Mouse (Mus musculus): ENCODE measurements around the gene 5031410I06Rik.
"Not testable (repeated sequence)": the region's sequence is repeated elsewhere in the genome, so short reads cannot be mapped to it uniquely, and the experiment has no call there.

5031410I06Rik gene

GRCm38 (mm10) chr5:26105262-26105661, at the start of gene 5031410I06Rik:
Gene 5031410I06Rik, minus strand, starts transcription at chr5:26105362.
- CTCF ChIA-PET, POLR2A ChIA-PET: not testable (repeated sequence)

- ChIA-PET POLR2A (no interaction called here), CTCF (interaction anchor here in 1 of 4 experiments (0.6 kb wide), 1 partner anchor 20 kb away, joined by 3 read pairs; no protein-coding TSS in a partner anchor)
Observed at GRCm38 (mm10) chr5:26142891-26143290, 37.7 kb upstream of the 5031410I06Rik start.

GRCm38 (mm10) chr5:26121321-26121720, 16.2 kb upstream of the 5031410I06Rik start, which contains the start of gene Gm10220:
Gene Gm10220, minus strand, starts transcription at chr5:26121421.
- CTCF ChIA-PET, POLR2A ChIA-PET: not testable (repeated sequence)

GRCm38 (mm10) chr5:26089191-26089590, 16.0 kb downstream of the 5031410I06Rik start, which contains the start of gene Gm10471:
Gene Gm10471, minus strand, starts transcription at chr5:26089291.
- POLR2A ChIA-PET, CTCF ChIA-PET: not testable (repeated sequence)

GRCm38 (mm10) chr5:26079023-26079422, 26.1 kb downstream of the 5031410I06Rik start:
- CTCF ChIA-PET, POLR2A ChIA-PET: not testable (repeated sequence)

- CTCF ChIA-PET, result interaction anchor here in 2 of 4 experiments (1.2 to 2.2 kb wide), 2 partner anchors 63 to 64 kb away, joined by 3 to 10 read pairs; no protein-coding TSS in a partner anchor
- POLR2A ChIA-PET, result interaction anchor here in 1 of 4 experiments (0.5 kb wide), 1 partner anchor 1471 kb away, joined by 3 read pairs; no protein-coding TSS in a partner anchor
Observed at GRCm38 (mm10) chr5:26070716-26071115, 34.4 kb downstream of the 5031410I06Rik start.

GRCm38 (mm10) chr5:26058481-26058880, 46.7 kb downstream of the 5031410I06Rik start, which contains the start of gene Gm7347:
Gene Gm7347, minus strand, starts transcription at chr5:26058581.
- CTCF ChIA-PET, POLR2A ChIA-PET: not testable (repeated sequence)
